Mouse (Mus musculus) heart, embryonic 15.5 days (tissue): ENCODE results near the gene Gpr12. TPM values are rescaled to one million over a fixed set of nuclear protein-coding genes. Genes with fewer than 3 reads are reported as not detected.
"Not testable (repeated sequence)": the region's sequence is repeated elsewhere in the genome, so short reads cannot be mapped to it uniquely, and the experiment has no call there.

Experiments used
- ATAC-seq: fragments of 200-750 bp; cut with Nextera tagmentation; replicated peaks from 2 replicates; pipeline ENCODE4 v1.8.0; 2017; ENCODE audit warnings: low read depth, moderate TSS enrichment; ENCODE audit not compliant: insufficient number of reproducible peaks, insufficient read depth, low FRiP score
- H3K27ac ChIP-seq: fragments of 300-500 bp; sonication (generic); 2 replicates; pipeline ENCODE4 v1.5.1; 2015; ENCODE audit warnings: mild to moderate bottlenecking, inconsistent platforms
- H3K27me3 ChIP-seq: fragments of 300-500 bp; sonication (generic); 2 replicates; pipeline ENCODE4 v1.6.1; 2015; ENCODE audit warnings: inconsistent platforms
- H3K36me3 ChIP-seq: fragments of 300-500 bp; sonication (generic); 2 replicates; pipeline ENCODE4 v1.6.1; 2015; ENCODE audit warnings: mild to moderate bottlenecking, inconsistent platforms
- H3K4me1 ChIP-seq: fragments of 300-500 bp; sonication (generic); replicated peaks from 2 replicates; pipeline ENCODE4 v1.6.1; 2015; ENCODE audit warnings: inconsistent platforms
- H3K4me2 ChIP-seq: fragments of 300-500 bp; sonication (generic); 2 replicates; pipeline ENCODE4 v1.6.1; 2015; ENCODE audit warnings: inconsistent platforms, mild to moderate bottlenecking, moderate library complexity
- H3K4me3 ChIP-seq: fragments of 300-500 bp; sonication (generic); 2 replicates; pipeline ENCODE4 v1.5.1; 2015; ENCODE audit warnings: mild to moderate bottlenecking, inconsistent platforms
- H3K9ac ChIP-seq: fragments of 300-500 bp; sonication (generic); 2 replicates; pipeline ENCODE4 v1.6.1; 2015; ENCODE audit warnings: mild to moderate bottlenecking, inconsistent platforms
- H3K9me3 ChIP-seq: fragments of 300-500 bp; sonication (generic); replicated peaks from 2 replicates; pipeline ENCODE4 v1.6.1; 2016; ENCODE audit warnings: inconsistent platforms
- WGBS: fragments of 180-500 bp; shearing (Covaris S2); methylation state at CpG from one replicate; pipeline ENCODE4 v1.1.7; 2015; ENCODE audit warnings: mixed read lengths; 5-methylcytosine and 5-hydroxymethylcytosine counted together
- polyA plus RNA-seq: library from polyadenylated mRNA; unstranded; fragments of >200 nt; fragmentation: Nextera tagmentation; extraction: Ambion mirVana; gene quantifications from 2 replicates; pipeline ENCODE4 v1.2.1, GENCODE M21; 2015

Gene Gpr12
- polyA plus RNA-seq, 1 experiment from 2014 or later, result not detected

- Histone ChIP-seq H3K4me2 (peak overlapping the region; percentile 90), H3K27ac (no peak overlapping the region), H3K4me1 (peaks cover 11% of the 10 kb centered on the region), H3K4me3 (peak overlapping the region; percentile 50), H3K9ac (no peak overlapping the region), H3K9me3 (no peaks in the 10 kb centered on the region), H3K27me3 (peaks cover 54% of the 10 kb centered on the region), H3K36me3 (no peaks in the 10 kb centered on the region)
- WGBS, result 10% methylated on average over 10 of the region's 10 CpGs
- no peak for ATAC-seq
Measured at GRCm38 (mm10) chr5:146585307-146585651, 240 bp upstream of the Gpr12 start.

GRCm38 (mm10) chr5:146584156-146584477 lies 922 bp downstream of the Gpr12 start:
- H3K36me3 ChIP-seq, result no peaks in the 10 kb centered on the region
- no peaks in the 10 kb centered on the region for H3K9me3 ChIP-seq
- no peak overlapping the region for H3K9ac ChIP-seq
- peak overlapping the region; percentile 50 for H3K4me3 ChIP-seq
- H3K4me1 ChIP-seq, result peaks cover 11% of the 10 kb centered on the region
- 10% methylated on average over 10 of the region's 10 CpGs for WGBS
- no peak for ATAC-seq
- H3K4me2 ChIP-seq, result peak overlapping the region; percentile 90
- H3K27me3 ChIP-seq, result peaks cover 54% of the 10 kb centered on the region
- H3K27ac ChIP-seq, result no peak overlapping the region

GRCm38 (mm10) chr5:146576668-146577067 lies 8.4 kb downstream of the Gpr12 start:
- Histone ChIP-seq H3K9me3 (no peaks in the 10 kb centered on the region), H3K4me1 (no peaks in the 10 kb centered on the region), H3K27ac (no peak overlapping the region), H3K36me3 (no peaks in the 10 kb centered on the region), H3K9ac (no peak overlapping the region), H3K4me2 (no peak overlapping the region), H3K27me3 (peaks cover 3% of the 10 kb centered on the region; the same call in 1 of the 2 replicates), H3K4me3 (no peak overlapping the region)
- WGBS, result 78% methylated on average over 3 of the region's 3 CpGs
- no peak for ATAC-seq

- not testable (repeated sequence) for ATAC-seq, H3K9me3 ChIP-seq, H3K4me3 ChIP-seq, H3K36me3 ChIP-seq, H3K27me3 ChIP-seq, H3K4me1 ChIP-seq, H3K9ac ChIP-seq, H3K27ac ChIP-seq, H3K4me2 ChIP-seq
- WGBS, result 92% methylated on average over 4 of the region's 4 CpGs
Measured at GRCm38 (mm10) chr5:146572735-146573042, 12.3 kb downstream of the Gpr12 start.

GRCm38 (mm10) chr5:146571830-146572734 lies 13.0 kb downstream of the Gpr12 start:
- H3K9ac ChIP-seq, H3K9me3 ChIP-seq, H3K36me3 ChIP-seq, H3K4me3 ChIP-seq, H3K27me3 ChIP-seq, H3K4me2 ChIP-seq, H3K4me1 ChIP-seq, H3K27ac ChIP-seq: not testable (repeated sequence)
- 56% methylated on average over 6 of the region's 6 CpGs for WGBS
- ATAC-seq, result peak; percentile 47; the same call in 1 of the 2 replicates

DNA sequence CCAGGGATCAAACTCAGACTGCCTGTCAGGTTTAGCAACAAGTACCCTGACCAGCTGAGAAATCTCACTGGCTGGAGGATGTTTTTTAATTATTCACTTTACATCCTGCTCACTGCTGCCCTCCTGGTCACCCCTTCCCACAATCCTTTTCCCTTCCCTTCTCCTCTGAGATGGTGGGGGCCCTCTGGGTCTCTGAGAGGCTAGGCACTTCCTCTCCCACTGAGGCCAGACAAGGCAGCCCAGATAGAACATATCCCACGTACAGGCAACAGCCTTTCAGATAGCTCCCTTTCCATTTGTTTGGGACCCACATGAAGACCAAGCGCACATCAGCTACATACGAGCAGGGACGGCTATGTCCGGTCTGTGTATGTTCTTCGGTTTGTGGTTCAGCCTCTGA lies 14.9 kb downstream of the Gpr12 start:
- H3K4me1 ChIP-seq, H3K9me3 ChIP-seq, H3K4me3 ChIP-seq, H3K27me3 ChIP-seq, ATAC-seq, H3K36me3 ChIP-seq, H3K4me2 ChIP-seq, H3K9ac ChIP-seq, H3K27ac ChIP-seq: not testable (repeated sequence)
- 77% methylated on average over 6 of the region's 6 CpGs for WGBS

- no peak for ATAC-seq
Measured at GRCm38 (mm10) chr5:146567054-146567453, 18.0 kb downstream of the Gpr12 start.

DNA sequence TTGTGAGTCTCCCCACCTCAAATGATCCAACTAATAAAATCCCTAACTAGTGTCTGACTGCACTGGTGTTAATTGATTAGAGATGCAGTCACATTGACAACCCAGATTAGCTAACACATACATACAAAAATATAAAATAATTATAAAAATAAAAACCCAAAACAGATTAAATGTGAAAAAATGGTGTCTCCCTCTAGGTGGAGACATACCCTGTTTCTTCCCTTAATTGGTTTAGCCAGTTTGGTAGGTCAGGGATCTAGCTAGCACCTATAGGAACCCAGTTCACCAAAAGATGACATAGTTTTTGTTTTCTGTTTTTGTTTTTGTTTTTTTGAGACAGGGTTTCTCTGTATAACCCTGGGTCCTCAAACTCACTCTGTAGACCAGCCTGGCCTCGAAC lies 20.8 kb downstream of the Gpr12 start:
- Histone ChIP-seq H3K36me3 (no peaks in the 10 kb centered on the region), H3K9me3 (peaks cover 3% of the 10 kb centered on the region), H3K4me1 (no peaks in the 10 kb centered on the region), H3K27ac (no peak overlapping the region), H3K4me3 (no peak overlapping the region), H3K27me3 (no peaks in the 10 kb centered on the region), H3K4me2 (no peak overlapping the region), H3K9ac (no peak overlapping the region)
- ATAC-seq, result no peak
- 65% methylated on average over 1 of the region's 1 CpGs for WGBS

More at GRCm38 (mm10) chr5:146567054-146567453, 18.0 kb downstream of the Gpr12 start:
- no peaks in the 10 kb centered on the region for H3K36me3 ChIP-seq
- no peak overlapping the region for H3K4me2 ChIP-seq
- no peaks in the 10 kb centered on the region for H3K4me1 ChIP-seq
- no peak overlapping the region for H3K27ac ChIP-seq
- H3K9me3 ChIP-seq, result peaks cover 3% of the 10 kb centered on the region
- H3K4me3 ChIP-seq, result no peak overlapping the region
- H3K9ac ChIP-seq, result no peak overlapping the region
- H3K27me3 ChIP-seq, result no peaks in the 10 kb centered on the region
- 53% methylated on average over 4 of the region's 4 CpGs for WGBS

GRCm38 (mm10) chr5:146555836-146556235 lies 29.2 kb downstream of the Gpr12 start, which contains the start of gene Gm3415:
Gene Gm3415, plus strand, starts transcription at chr5:146556136.
- H3K27me3 ChIP-seq, H3K4me1 ChIP-seq, H3K9ac ChIP-seq, H3K9me3 ChIP-seq, H3K4me3 ChIP-seq, H3K27ac ChIP-seq, ATAC-seq, H3K4me2 ChIP-seq, H3K36me3 ChIP-seq: not testable (repeated sequence)
- no CpG with 5 or more reads among the region's 3 CpGs for WGBS

- not testable (repeated sequence) for H3K9me3 ChIP-seq, H3K4me2 ChIP-seq, H3K9ac ChIP-seq, H3K27ac ChIP-seq, H3K36me3 ChIP-seq, H3K4me1 ChIP-seq, ATAC-seq, H3K27me3 ChIP-seq, H3K4me3 ChIP-seq
- 90% methylated on average over 3 of the region's 3 CpGs for WGBS
Measured at GRCm38 (mm10) chr5:146537347-146537746, 47.7 kb downstream of the Gpr12 start, which contains the start of gene Gm3409. Gene Gm3409, plus strand, starts transcription at chr5:146537647.
